Mouse (Mus musculus): ENCODE data around the gene Fam117b.

The Fam117b gene

DNA sequence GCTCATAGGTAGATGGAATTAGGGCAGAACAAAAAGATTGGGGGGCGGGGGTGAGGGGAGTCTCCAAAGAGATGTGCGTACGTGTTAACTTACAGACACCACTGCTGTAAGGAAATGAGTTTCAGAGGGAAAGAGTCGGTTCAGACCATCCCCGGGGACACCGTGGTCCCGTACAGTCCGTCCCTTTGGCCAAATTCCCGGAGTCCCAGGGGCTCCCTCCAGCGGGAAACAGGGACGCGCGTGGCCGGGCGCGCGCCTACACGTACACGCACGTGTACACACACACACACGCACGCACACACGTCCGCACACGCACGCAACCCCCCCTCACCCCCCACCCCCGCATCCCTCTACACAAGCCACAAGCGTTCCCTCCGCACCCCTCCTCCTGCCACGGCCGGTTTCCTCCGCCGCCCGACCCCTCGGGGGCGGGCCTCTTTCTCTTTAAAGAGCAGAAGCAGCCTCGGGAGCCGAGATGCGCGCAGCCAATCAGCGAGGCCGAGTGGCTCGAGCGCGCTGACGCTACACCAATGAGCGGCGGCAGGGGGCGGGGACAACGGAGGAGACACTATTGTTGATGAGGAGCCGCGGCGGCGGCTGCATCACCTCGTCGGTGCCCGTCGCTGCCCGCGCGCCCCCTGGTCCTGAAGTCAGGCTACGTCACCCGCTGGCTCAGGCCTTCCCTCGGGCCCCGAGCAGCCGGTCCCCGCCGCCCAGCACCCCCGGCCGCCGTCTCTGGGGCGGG lies at the start of gene Fam117b:
Gene Fam117b (plus strand): TSS at position 594 of the 745 bp plus-strand sequence.
- peak; percentile 94 for DNase-seq (ENCODE audit: low spot score)

DNA sequence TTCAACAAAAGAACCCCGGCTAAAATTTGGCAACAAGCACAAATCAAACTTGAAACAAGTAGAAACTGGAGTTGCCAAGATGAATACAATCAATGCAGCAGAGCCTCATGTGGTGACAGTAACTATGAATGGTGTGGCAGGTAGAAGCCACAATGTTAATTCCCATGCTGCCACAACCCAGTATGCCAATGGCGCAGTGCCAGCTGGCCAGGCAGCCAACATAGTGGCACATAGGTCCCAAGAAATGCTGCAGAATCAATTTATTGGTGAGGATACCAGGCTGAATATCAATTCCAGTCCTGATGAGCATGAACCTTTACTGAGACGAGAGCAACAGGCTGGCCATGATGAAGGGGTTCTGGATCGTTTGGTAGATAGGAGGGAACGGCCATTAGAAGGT lies 44.8 kb upstream of the Fam117b start:
- DNase-seq (ENCODE audit: low spot score) = no peak

GRCm38 (mm10) chr1:59874023-59874422 lies 38.8 kb upstream of the Fam117b start:
- DNase-seq (ENCODE audit: low spot score) = no peak

DNA sequence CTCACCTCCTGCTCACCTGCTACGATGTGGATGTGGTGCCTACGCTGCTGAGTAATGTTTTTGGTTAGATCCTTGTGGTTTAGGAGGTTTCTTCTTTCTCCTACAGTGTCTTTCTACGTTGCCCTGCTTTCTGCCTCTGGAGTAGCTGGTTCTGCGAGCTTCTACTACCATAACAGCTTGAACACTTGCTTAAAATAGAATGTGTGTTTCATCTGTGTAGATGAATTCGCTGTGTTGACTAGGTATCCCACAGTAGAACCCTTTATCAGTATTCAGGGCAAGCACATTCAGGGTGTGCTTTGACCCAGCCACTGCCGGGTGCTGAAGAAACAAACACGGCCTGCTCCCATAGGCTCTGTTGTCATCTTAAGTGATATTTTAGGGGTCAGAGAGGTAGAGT lies 34.7 kb upstream of the Fam117b start:
- DNase-seq (ENCODE audit: low spot score) = no peak

DNA sequence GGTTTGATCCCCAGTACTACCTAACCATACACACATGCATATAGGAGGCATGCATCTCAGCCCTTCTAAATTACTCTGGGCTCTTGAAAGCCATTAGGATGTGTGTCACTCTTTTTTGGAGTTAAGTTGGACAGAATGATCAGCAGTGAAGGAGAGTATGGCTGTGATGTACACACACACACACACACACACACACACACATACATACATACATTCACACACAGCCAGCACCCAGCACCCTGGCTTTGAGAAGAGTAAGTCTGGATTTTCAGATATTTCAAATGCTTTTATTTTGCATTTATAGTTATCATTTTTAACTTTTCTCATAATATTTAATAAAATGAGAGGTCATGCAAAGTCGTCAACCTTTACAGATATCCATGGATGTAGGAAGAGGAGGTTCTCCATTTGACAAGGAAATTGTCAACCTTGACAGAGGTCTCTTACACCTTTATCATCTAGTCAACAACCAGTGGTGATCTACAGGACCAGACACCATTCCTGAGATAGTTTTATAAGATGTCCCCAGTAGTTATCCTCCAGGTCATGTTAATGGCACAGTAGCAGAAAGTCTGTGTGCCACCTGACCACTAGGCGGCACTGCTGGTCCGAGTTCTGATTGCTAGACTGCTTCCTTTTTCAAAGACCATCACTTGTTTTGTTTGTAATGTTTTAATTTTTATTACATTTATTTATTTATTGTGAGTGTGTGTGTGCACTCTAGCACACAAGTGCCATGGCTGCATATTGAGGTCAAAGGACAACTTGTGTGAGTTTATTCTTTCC lies 29.3 kb upstream of the Fam117b start:
- DNase-seq (ENCODE audit: low spot score) = peak; percentile 55

DNA sequence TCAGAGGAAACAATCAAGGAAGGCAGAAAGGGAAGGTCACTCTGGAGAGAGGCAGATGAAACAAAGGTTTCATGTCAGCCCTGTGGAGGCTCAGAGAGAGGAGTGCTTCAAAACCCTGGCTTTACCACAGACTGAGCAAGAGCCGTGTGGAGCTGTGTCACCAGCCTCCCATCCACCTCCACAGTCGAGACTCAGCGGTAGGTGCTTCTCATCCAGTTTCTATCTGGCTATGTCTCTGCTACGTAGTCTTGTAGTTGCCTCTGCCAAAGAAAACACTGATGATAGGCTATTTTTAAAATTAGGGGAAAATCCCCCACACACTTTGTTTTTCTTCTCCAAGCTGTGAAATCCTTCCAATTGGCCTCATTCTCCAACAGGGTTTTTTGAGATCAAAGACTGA lies 25.9 kb upstream of the Fam117b start:
- no peak for DNase-seq (ENCODE audit: low spot score)

DNA sequence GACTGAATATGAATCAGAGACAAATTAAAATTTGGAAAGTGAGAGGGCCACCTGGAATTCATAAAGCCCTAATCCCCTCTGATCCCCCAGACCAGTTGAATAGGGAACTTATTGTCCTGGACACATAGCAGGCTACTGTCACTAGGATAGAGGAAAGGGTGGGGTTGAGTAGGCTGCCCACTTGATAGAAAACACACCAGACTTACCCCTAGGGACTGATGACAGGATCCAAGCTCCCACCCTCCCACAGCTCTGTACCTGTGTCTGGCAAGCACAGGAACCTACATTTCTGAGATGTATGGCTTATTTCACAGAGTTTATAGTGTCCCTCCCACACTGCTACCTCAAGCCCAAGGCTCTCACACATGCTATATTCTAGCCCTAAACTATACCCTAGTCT lies 24.8 kb upstream of the Fam117b start:
- DNase-seq (ENCODE audit: low spot score) = no peak

DNA sequence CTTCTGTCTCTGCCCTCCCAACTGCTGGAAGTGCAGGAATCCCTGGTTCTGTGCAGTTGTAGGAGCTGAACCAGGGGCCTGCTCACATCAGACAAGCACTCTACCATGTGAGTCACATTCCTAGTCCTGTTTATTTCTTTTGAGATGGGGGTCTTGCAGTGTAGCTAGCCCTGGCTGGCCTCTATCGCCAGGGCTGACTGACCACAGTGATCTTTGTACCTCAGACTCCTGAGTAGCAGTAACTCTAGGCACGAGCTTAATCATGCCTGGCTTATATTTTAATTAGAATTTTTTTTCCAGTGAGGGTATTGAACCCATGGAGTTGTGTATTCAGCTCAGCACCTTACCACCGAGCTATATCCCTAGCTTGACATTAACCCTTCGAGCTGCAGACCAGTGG lies 21.6 kb upstream of the Fam117b start:
- DNase-seq (ENCODE audit: low spot score) = no peak

DNA sequence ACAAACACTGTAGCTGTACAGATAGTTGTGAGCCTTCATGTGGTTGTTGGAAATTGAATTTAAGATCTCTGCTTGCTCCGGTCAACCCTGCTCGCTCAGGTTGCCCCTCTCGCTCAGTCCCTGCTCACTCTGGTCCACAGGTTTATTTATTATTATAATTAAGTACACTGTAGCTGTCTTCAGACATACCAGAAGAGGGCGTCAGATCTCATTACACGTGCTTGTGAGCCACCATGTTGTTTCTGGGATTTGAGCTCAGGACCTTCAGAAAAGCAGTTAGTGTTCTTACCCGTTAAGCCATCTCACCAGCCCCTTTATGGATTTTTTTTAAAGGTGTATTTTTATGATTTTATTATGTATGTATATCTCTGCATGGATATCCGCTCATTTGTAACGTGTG lies 20.0 kb upstream of the Fam117b start:
- DNase-seq (ENCODE audit: low spot score) = no peak

DNA sequence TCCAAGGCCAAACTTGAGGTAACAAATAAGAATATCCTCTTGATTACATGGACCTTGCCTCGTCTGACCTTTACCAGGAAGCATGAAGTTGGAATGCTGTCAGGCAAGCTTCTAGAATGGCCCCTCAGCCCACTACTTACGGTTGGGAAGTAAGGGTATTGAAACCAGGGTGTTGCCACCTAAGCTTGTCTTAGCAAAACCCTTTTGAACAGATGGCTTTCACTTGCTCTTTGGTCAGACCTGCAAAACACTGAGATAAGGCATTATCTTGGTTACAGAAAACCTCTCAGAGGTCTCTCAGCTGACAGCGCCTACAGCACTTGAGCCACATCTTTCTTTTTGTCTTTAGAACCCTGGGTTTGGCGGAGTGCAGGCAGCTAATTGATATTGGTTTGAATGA lies 18.8 kb upstream of the Fam117b start:
- no peak for DNase-seq (ENCODE audit: low spot score)

DNA sequence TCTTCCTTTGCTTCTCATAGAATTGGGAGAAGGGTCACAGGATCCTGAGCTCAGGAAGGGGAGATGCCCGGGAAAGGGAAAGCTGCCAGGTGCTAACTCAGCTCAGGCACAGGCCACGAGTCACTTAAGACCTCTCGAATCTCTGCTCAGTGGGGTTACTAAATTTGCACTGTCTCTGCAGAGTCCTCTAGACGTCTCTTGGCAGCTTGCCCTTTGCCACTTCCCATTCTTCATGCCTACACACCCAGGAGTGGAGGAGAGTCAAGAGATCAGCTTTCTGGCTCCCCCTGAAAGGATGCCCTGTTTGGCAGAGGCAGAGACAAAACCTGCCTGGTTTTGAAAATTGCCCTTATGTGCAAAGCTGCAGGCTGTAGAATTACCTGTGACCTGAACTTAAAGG lies 17.4 kb upstream of the Fam117b start:
- DNase-seq (ENCODE audit: low spot score) = no peak

- DNase-seq (ENCODE audit: low spot score) = no peak
Measured at GRCm38 (mm10) chr1:59897147-59897798, 15.5 kb upstream of the Fam117b start.

DNA sequence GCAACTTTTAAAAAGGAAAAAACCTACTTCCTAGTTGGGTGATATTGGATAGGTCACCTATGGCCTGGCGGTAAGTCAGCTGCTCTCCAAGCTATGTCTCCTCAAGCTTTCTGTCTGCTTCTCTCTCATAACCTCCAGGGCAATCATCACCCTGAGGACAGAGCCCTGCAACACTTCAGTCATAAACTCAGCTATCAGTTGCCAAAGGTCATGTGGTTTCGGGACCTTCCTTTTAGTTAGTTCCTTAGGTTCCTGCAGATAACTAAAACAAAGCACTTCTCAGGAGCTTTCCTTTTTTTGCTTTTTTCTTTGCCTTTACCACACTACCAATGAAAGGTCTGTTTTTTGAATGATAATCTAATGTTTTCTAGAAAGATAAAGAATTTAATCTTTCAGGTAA lies 13.1 kb upstream of the Fam117b start:
- no peak for DNase-seq (ENCODE audit: low spot score)

GRCm38 (mm10) chr1:59901082-59901876 lies 11.5 kb upstream of the Fam117b start:
- no peak for DNase-seq (ENCODE audit: low spot score)

DNA sequence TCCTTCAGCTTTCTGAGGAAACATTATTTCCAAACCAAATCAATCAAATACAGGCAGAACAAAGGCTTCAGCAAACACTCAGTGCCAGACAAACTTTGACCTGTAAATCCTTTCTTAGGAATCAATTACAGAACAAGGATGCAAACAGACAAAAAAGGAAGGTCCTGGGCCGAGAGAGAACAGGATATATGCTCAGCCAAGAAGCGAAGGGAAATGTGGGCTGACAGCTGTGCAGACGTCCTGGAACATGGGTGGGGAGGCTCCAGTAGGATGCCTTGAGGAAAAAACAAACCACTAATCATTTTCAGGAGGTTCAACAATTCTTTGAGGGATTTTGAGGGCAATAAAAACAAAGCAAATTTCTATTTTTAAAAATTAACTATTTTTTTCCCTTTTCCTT lies 10.2 kb upstream of the Fam117b start:
- DNase-seq (ENCODE audit: low spot score) = no peak

GRCm38 (mm10) chr1:59904630-59905295 lies 8.0 kb upstream of the Fam117b start:
- DNase-seq (ENCODE audit: low spot score) = no peak

DNA sequence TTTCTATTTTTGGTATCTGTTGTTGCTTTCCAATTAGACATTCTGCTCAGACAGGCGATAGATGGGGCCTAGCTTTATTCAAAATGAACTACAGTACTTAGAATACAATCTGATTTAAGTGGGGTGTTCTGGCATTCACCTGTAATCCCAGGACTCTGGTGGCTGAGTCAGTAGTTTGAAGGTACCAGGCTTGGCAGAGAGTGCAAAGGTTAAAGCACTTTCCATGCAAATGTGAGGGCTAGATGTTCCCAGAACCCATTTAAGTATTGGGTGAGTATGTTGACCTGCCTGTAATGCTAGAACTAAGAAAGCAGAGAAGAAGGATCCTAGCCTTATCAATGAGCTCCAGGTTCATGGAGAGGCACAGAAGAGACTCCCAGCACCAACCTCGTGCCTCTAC lies 6.9 kb upstream of the Fam117b start:
- DNase-seq (ENCODE audit: low spot score) = no peak

DNA sequence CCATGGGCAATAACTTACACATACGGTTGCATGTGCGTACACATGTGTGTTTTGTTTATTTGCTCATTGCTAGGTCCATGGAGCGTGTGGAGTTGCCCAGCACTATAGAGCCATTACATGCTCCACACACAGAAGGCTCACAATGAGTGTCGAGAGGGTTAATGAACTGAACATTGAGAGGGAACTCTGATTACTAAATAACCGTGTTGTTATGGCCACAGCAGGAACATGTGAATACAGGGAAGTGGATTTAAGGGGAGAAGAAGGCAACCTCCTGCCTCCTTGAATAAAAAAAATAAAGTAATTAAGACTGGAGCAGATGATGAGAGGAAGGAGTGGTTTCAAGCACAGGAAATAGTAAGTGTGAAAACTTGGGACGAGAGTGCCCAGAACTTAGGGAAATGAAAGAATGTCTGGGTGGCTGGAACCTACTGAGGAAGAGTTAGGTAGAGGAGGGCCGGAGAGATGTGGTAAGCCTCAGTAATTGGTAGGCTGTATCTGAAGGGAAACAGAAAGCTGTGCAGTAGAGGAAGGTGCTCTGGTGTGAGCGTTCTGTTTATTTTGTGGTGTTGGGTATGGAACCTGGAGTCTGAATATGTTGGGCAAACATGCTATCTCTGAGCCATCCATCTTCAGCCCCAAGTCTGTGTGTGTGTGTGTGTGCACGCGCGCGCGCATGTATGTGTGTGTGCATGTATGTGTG lies 5.8 kb upstream of the Fam117b start:
- no peak for DNase-seq (ENCODE audit: low spot score)

GRCm38 (mm10) chr1:59907700-59908099 lies 5.1 kb upstream of the Fam117b start:
- no peak for DNase-seq (ENCODE audit: low spot score)

DNA sequence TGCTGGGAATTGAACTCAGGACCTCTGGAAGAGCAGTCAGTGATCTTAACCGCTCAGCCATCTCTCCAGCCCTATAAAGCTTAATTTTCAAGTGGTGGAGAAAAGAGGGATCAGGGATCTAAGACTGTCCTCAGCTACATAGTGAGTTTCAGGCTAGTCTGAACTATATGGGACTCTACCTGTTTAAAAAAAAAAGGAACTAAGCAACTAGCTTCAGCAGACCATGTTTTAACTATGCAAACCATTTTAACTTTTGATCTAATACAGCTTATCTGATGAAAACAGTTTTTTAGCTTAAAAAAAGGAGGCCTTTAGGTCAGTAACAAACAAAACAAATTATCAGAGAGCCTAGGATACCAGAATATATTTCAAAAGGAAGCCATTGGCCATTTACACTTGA lies 1.9 kb upstream of the Fam117b start:
- DNase-seq (ENCODE audit: low spot score) = no peak
